14 mouse cellular contexts compared by ENCODE assay signal in the genomic region with DNA sequence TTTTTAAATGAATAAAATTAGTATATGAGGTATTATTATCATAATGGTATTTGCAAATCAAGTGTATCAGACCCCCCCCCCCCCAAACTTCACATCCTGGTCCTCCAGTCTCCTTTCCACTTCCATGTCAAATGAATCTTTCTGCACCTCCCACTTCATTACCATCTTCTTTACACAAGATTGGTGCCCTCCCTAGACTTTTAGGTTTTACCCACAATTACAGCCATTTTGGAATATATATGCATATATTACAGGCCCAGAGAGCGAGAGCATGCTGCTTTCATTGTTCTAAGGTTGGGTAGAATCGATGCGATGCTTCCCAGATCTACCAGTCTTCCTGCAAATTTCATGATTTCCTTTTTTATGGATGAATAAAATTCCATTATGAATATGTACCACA.
"Had no signal": no experiment of that assay in that cellular context is flagged by ENCODE, and none has a peak within 500 bp of the region (broad histone marks: within the 10 kb centered on the region; RNA-seq: fewer than 3 reads in every experiment).

No protein-coding gene starts in this region.

- H3K9me3 ChIP-seq: limb, embryonic 13.5 days had no signal

- H3K36me3 ChIP-seq: limb, embryonic 13.5 days had no signal

- H3K27ac ChIP-seq: layer of hippocampus, adult 2 months; limb, embryonic 13.5 days; liver, embryonic 14.5 days had no signal

- H3K27me3 ChIP-seq: limb, embryonic 13.5 days had no signal

- H3K4me2 ChIP-seq: limb, embryonic 13.5 days had no signal

- H3K9ac ChIP-seq: limb, embryonic 13.5 days; liver, embryonic 14.5 days had no signal

- DNase-seq: kidney, adult 18-20 months; kidney, postnatal 10 days; kidney, postnatal 4 days; left cerebral cortex, postnatal 4 days; lung, adult 18-20 months; retina, postnatal 1 day; right cerebral cortex, postnatal 4 days; spleen, adult 18-20 months; thymus, adult 18-20 months; thymus, postnatal 14 days had no signal

- H3K4me1 ChIP-seq: limb, embryonic 13.5 days had no signal

- H3K4me3 ChIP-seq: layer of hippocampus, adult 2 months; limb, embryonic 13.5 days; myocyte had no signal
